ENCODE assay signal across 10 mouse cellular contexts in genomic region chr4:155043289-155043625, GRCm38 (mm10). TPM values are rescaled to one million over a fixed set of nuclear protein-coding genes. Genes with fewer than 3 reads are reported as not detected.
DNase-seq lines count a peak whose midpoint lies in the region; ATAC-seq lines count a peak whose summit lies in the region.
"Had no signal": no experiment of that assay in that cellular context is flagged by ENCODE, and none has a peak within 500 bp of the region (broad histone marks: within the 10 kb centered on the region; RNA-seq: fewer than 3 reads in every experiment).

No protein-coding gene starts in this region.

- ATAC-seq in heart, embryonic 16.5 days (replicated peaks; ENCODE audit: extremely low read depth, insufficient read depth, low FRiP score): no peak
- 0 out of 2 replicates have a peak, but pooled peaks have one; percentile 23 for ATAC-seq in granulocyte monocyte progenitor cell, adult 5-6 weeks (replicated peaks; ENCODE audit: poor library complexity, severe bottlenecking)
- no peak for ATAC-seq in midbrain, embryonic 11.5 days (ENCODE audit: low FRiP score)

- H3K9me3 ChIP-seq in heart, embryonic 16.5 days (replicated peaks; ENCODE audit: control insufficient read depth, low read length): no peaks in the 10 kb centered on the region
- no peaks in the 10 kb centered on the region for H3K9me3 ChIP-seq in embryonic facial prominence, embryonic 10.5 days
- no peaks in the 10 kb centered on the region for H3K9me3 ChIP-seq in midbrain, embryonic 11.5 days (ENCODE audit: control insufficient read depth, low read length)
- H3K9me3 ChIP-seq: G1E had no signal

- DNase-seq in heart, postnatal 10 days: no peak
- DNase-seq in embryonic facial prominence, embryonic 10.5 days (ENCODE audit: low spot score): peak; percentile 30
- DNase-seq in midbrain, embryonic 11.5 days (ENCODE audit: low spot score, missing footprints): no peak
- no peak for DNase-seq in spleen, postnatal 14 days (ENCODE audit: low spot score in 2 of 2)
- DNase-seq in layer of hippocampus, postnatal 10 days (ENCODE audit: low spot score in 2 of 2): no peak
- no peak for DNase-seq in natural killer cell, adult 2 months (ENCODE audit: low spot score in 2 of 2)

- H3K36me3 ChIP-seq in heart, embryonic 16.5 days (ENCODE audit: control insufficient read depth, insufficient read depth): no peaks in the 10 kb centered on the region
- H3K36me3 ChIP-seq in embryonic facial prominence, embryonic 10.5 days (replicated peaks): no peaks in the 10 kb centered on the region
- H3K36me3 ChIP-seq in midbrain, embryonic 11.5 days (ENCODE audit: control insufficient read depth, insufficient read depth, low read length): no peaks in the 10 kb centered on the region
- H3K36me3 ChIP-seq: G1E had no signal

- no peak overlapping the region for H3K27ac ChIP-seq in heart, embryonic 16.5 days (ENCODE audit: low read length)
- no peak overlapping the region for H3K27ac ChIP-seq in embryonic facial prominence, embryonic 10.5 days (replicated peaks)
- no peak overlapping the region for H3K27ac ChIP-seq in midbrain, embryonic 11.5 days (ENCODE audit: low read depth, low read length)

- intact Hi-C loops in heart, postnatal 10 days (cut with DNase I): no loop called here

- H3K4me1 ChIP-seq in heart, embryonic 16.5 days (ENCODE audit: control insufficient read depth, insufficient read depth, low read length): no peaks in the 10 kb centered on the region
- H3K4me1 ChIP-seq in embryonic facial prominence, embryonic 10.5 days: peaks cover 30% of the 10 kb centered on the region
- H3K4me1 ChIP-seq in midbrain, embryonic 11.5 days (ENCODE audit: control insufficient read depth, insufficient read depth, low read length): peaks cover 19% of the 10 kb centered on the region

- no peak overlapping the region for H3K9ac ChIP-seq in heart, embryonic 16.5 days (ENCODE audit: low read length)
- peak overlapping the region; percentile 55 for H3K9ac ChIP-seq in midbrain, embryonic 11.5 days (ENCODE audit: low read length)

- H3K4me2 ChIP-seq in heart, embryonic 16.5 days (ENCODE audit: low read depth, low read length): peak overlapping the region; percentile 39; the same call in 1 of the 2 replicates
- peak overlapping the region; percentile 79 for H3K4me2 ChIP-seq in midbrain, embryonic 11.5 days

- 2% methylated on average over 19 of the region's 25 CpGs for WGBS in heart, embryonic 16.5 days
- WGBS in embryonic facial prominence, embryonic 10.5 days: 2% methylated on average over 25 of the region's 25 CpGs
- WGBS in midbrain, embryonic 11.5 days: 2% methylated on average over 25 of the region's 25 CpGs

- H3K4me3 ChIP-seq in heart, embryonic 16.5 days (ENCODE audit: low read length): peak overlapping the region; percentile 13; the same call in 1 of the 2 replicates
- H3K4me3 ChIP-seq in embryonic facial prominence, embryonic 10.5 days: peak overlapping the region; percentile 58
- H3K4me3 ChIP-seq in midbrain, embryonic 11.5 days (ENCODE audit: low read depth, low read length): peak overlapping the region; percentile 43

- H3K27me3 ChIP-seq in heart, embryonic 16.5 days (ENCODE audit: control insufficient read depth, insufficient read depth, low read length): peaks cover 59% of the 10 kb centered on the region
- H3K27me3 ChIP-seq in embryonic facial prominence, embryonic 10.5 days (replicated peaks; ENCODE audit: low read depth, poor library complexity, severe bottlenecking): peaks cover 88% of the 10 kb centered on the region
- H3K27me3 ChIP-seq in midbrain, embryonic 11.5 days (ENCODE audit: control insufficient read depth, insufficient read depth, low read length): peaks cover 37% of the 10 kb centered on the region

RNA-seq across cellular contexts. Expression of gene Plch2, which starts 13.3 kb away (rescaled TPM):
- polyA plus RNA-seq in heart, embryonic 16.5 days (2015; fragmentation: Nextera tagmentation; extraction: Ambion mirVana): 1.0 and 1.4 TPM in 2 replicates
- total RNA-seq in heart, postnatal 10 days (2021): not detected
- 2.0 and 3.5 TPM in 2 replicates for polyA plus RNA-seq in embryonic facial prominence, embryonic 10.5 days (2016; fragmentation: Nextera tagmentation; extraction: Ambion mirVana)
- 0.30 TPM in 1 of 2 replicates, not detected in the other for total RNA-seq in granulocyte monocyte progenitor cell, adult 5-6 weeks (2014; fragmentation: Nextera tagmentation)
- not detected in 2 replicates for total RNA-seq in granulocyte monocyte progenitor cell, adult 5-6 weeks (2017)
- polyA plus RNA-seq in midbrain, embryonic 11.5 days (2014; fragmentation: Nextera tagmentation; extraction: Ambion mirVana): 0.81 and 0.85 TPM in 2 replicates
- total RNA-seq in layer of hippocampus, postnatal 10 days (2021): 10 to 100 TPM; 61.7 to 64.3 TPM
- total RNA-seq: neutrophil, adult 5-6 weeks had no signal

RNA-seq across cellular contexts. Expression of gene Pex10, which starts 23.6 kb away (rescaled TPM):
- 17.3 and 18.0 TPM in 2 replicates for polyA plus RNA-seq in heart, embryonic 16.5 days (2015; fragmentation: Nextera tagmentation; extraction: Ambion mirVana)
- 10 to 100 TPM; 18.4 to 23.7 TPM for total RNA-seq in heart, postnatal 10 days (2021)
- polyA plus RNA-seq in embryonic facial prominence, embryonic 10.5 days (2016; fragmentation: Nextera tagmentation; extraction: Ambion mirVana): 19.0 and 22.2 TPM in 2 replicates
- total RNA-seq in granulocyte monocyte progenitor cell, adult 5-6 weeks (2014; fragmentation: Nextera tagmentation): 10.5 and 11.0 TPM in 2 replicates
- 13.4 and 18.6 TPM in 2 replicates for total RNA-seq in granulocyte monocyte progenitor cell, adult 5-6 weeks (2017)
- 8.2 and 9.7 TPM in 2 replicates for polyA plus RNA-seq in midbrain, embryonic 11.5 days (2014; fragmentation: Nextera tagmentation; extraction: Ambion mirVana)
- 10 to 100 TPM; 20.3 to 23.0 TPM for total RNA-seq in layer of hippocampus, postnatal 10 days (2021)

RNA-seq across cellular contexts. Expression of gene Rer1, which starts 42.9 kb away (rescaled TPM):
- 116 and 138 TPM in 2 replicates for polyA plus RNA-seq in heart, embryonic 16.5 days (2015; fragmentation: Nextera tagmentation; extraction: Ambion mirVana)
- 10 to 100 TPM; 71.8 to 77.3 TPM for total RNA-seq in heart, postnatal 10 days (2021)
- polyA plus RNA-seq in embryonic facial prominence, embryonic 10.5 days (2016; fragmentation: Nextera tagmentation; extraction: Ambion mirVana): 128 and 134 TPM in 2 replicates
- total RNA-seq in granulocyte monocyte progenitor cell, adult 5-6 weeks (2014; fragmentation: Nextera tagmentation): 93.3 and 125 TPM in 2 replicates
- 106 and 134 TPM in 2 replicates for total RNA-seq in granulocyte monocyte progenitor cell, adult 5-6 weeks (2017)
- polyA plus RNA-seq in midbrain, embryonic 11.5 days (2014; fragmentation: Nextera tagmentation; extraction: Ambion mirVana): 152 and 162 TPM in 2 replicates
- total RNA-seq in layer of hippocampus, postnatal 10 days (2021): 10 to 100 TPM; 67.0 to 69.1 TPM

RNA-seq across cellular contexts. Expression of gene Morn1, which starts 43.1 kb away (rescaled TPM):
- polyA plus RNA-seq in heart, embryonic 16.5 days (2015; fragmentation: Nextera tagmentation; extraction: Ambion mirVana): 1.8 and 3.0 TPM in 2 replicates
- total RNA-seq in heart, postnatal 10 days (2021): 1 to 10 TPM; 2.8 to 3.8 TPM
- polyA plus RNA-seq in embryonic facial prominence, embryonic 10.5 days (2016; fragmentation: Nextera tagmentation; extraction: Ambion mirVana): 4.3 and 5.4 TPM in 2 replicates
- total RNA-seq in granulocyte monocyte progenitor cell, adult 5-6 weeks (2014; fragmentation: Nextera tagmentation): 0.62 and 1.2 TPM in 2 replicates
- 1.6 and 4.7 TPM in 2 replicates for total RNA-seq in granulocyte monocyte progenitor cell, adult 5-6 weeks (2017)
- polyA plus RNA-seq in midbrain, embryonic 11.5 days (2014; fragmentation: Nextera tagmentation; extraction: Ambion mirVana): 4.1 and 5.1 TPM in 2 replicates
- 10 to 100 TPM; 17.8 to 20.6 TPM for total RNA-seq in layer of hippocampus, postnatal 10 days (2021)

Comparison
In these comparisons a context has a peak if more than half of its experiments do, and no peak if none do; other contexts are left out.
1. RNA of gene Plch2, which starts 13.3 kb away (total RNA-seq): 61.7 to 64.3 TPM in layer of hippocampus, postnatal 10 days; 0.30 TPM in granulocyte monocyte progenitor cell, adult 5-6 weeks and not detected in heart, postnatal 10 days; every median in the first group is over 10 times any median in the second.
2. Peak in every context shown above with its lines, with median percentiles within 50 percentile points of each other: H3K4me3 ChIP-seq.